Mouse (Mus musculus): ENCODE data around the gene Bcar3. TPM values are rescaled to one million over a fixed set of nuclear protein-coding genes. Genes with fewer than 3 reads are reported as not detected.

The Bcar3 gene
- polyA plus RNA-seq (2015; fragmentation: Nextera tagmentation; extraction: Ambion mirVana), result 10.8 and 11.2 TPM in 2 replicates

DNA sequence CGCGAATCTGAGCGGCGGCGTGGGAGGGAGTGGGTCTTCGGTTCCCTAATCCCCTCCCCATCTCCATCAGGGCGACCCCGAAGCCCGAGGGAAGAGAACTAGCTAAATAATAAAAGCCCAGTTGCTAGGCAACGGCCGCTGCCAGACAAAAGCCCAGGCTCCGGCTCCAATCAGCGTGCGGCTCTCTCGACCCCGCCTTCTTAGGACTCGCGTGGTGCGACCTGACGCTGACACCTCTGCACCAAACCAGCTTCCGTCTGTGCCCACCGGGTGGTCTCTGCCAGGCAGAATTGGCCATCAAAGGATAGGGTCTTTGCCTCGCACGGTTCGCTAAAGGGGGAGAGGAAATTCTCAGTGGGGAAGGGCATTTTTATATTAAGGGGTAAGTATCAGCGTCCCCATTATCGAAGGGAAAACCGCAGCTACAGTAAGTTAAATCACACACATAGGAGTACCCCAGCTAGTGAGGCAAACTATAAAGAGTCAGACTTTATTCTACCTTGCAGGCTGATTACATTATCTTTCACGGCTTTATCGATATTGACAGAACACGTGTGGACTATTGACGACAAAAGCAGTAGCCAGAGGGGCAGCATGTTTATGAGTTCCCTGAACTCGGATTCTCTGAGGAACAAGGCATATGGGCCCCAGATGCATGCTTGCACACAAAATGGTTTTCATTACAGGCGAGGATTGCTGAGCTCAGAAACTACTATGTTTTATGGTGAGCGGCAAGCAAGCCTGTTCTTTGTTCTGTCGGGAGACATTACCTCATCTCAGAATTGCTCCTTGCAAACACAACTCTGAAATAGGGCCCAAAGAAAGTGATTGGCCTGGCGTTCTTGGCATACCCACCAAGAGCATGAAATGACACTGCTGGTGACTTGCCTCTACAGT lies at the start of gene Bcar3:
Gene Bcar3 (plus strand): TSS at position 183 of the 897 bp plus-strand sequence.

DNA sequence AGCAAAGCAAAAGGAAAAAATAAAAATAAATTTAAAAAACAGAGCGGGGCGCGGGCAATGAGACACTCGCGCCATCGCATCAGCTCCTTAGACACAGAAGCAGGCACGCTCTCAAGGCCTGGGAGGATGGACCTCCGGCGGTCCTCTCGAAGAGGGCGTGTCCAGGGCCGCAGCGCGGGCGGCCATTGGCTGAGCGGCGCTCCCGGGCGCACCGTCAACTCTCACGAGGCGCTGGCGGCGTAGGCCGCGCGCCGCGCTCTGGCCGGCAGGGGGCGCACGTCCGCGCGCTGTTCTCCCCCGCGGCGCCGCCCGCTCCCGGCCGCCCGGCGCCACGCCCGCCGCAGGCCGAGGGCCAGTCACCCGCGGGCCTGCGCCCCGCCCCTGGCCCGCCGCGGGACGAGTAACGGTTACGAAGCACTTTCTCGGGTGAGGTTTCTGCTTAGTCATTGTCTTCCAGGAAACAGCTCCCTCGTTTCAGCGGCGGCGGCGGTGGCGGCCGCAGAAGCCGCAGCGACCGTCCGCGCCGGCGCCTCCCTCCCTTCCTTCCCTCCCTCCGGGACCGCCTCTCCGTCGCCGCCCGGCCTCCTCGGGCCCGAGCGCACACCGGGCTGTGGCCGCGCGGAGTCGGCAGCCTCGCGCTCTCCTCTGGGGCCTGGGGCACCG lies 48.6 kb upstream of the Bcar3 start, which contains the start of gene Gclm:
Gene Gclm (plus strand): TSS at position 343 of the 663 bp plus-strand sequence.

GRCm38 (mm10) chr3:122274241-122275024 lies 19.5 kb upstream of the Bcar3 start, which contains the start of gene Dnttip2:
Gene Dnttip2 (plus strand): TSS chr3:122274388.

MicroRNAs within 50 kb of the gene (microRNA counts, 519-probe panel; counts per million panel counts)
- not detected for microRNA mmu-miR-760

Small RNAs within 50 kb of the gene (microRNA-seq; reads per million reads assigned to microRNA genes)
- gene Mir760 (24.7 reads per million, percentile 30 among the genes with 10 or more reads in this experiment), gene Mir7657 (not detected)

Other genes starting within 250 kb of the Bcar3 start
- 0.55 and 0.71 TPM in 2 replicates for gene Abca4, start 249.7 kb upstream of the Bcar3 start, polyA plus RNA-seq (2015; fragmentation: Nextera tagmentation; extraction: Ambion mirVana)
- 87.0 and 91.0 TPM in 2 replicates for gene Gclm, start 48.6 kb upstream of the Bcar3 start, polyA plus RNA-seq (2015; fragmentation: Nextera tagmentation; extraction: Ambion mirVana)
- 41.1 and 50.4 TPM in 2 replicates for gene Dnttip2, start 19.7 kb upstream of the Bcar3 start, polyA plus RNA-seq (2015; fragmentation: Nextera tagmentation; extraction: Ambion mirVana)